Mouse (Mus musculus) adrenal gland, postnatal 36 days (tissue): Measurements from ENCODE around the gene Ndrg2. TPM values are rescaled to one million over a fixed set of nuclear protein-coding genes. Genes with fewer than 3 reads are reported as not detected.
"Not testable (repeated sequence)": the region's sequence is repeated elsewhere in the genome, so short reads cannot be mapped to it uniquely, and the experiment has no call there.

Source experiments
- DNase-seq, 2 experiments: peaks; one replicate each; pipeline ENCODE4 v3.0.0; 2021; ENCODE audit warnings: mixed read lengths in 1 of 2
- long read RNA-seq, 2 experiments: library from polyadenylated mRNA; stranded (forward); transcript quantifications; one replicate each; pipeline ENCODE4 v2.0.0; 2021; ENCODE audit warnings: borderline sequencing depth in 2 of 2
- total RNA-seq, 2 experiments: library from RNA; stranded (reverse); gene quantifications; 2 replicates each; pipeline ENCODE4 v1.2.3; 2021

Ndrg2 gene
- 100 to 1,000 TPM; 233 to 255 TPM for total RNA-seq
- long read RNA-seq, experiment 1, transcript Ndrg2-201 (16 exons, 2,099 nt): major isoform, 130 of 250 reads
- long read RNA-seq, experiment 1, transcript Ndrg2-202 (15 exons, 2,103 nt): minor isoform, 40 of 250 reads
- long read RNA-seq, experiment 1, partial matches to known transcripts: 18 of 250 reads
- long read RNA-seq, experiment 1, other reads (novel, unspliced or antisense): 62 of 250 reads
- long read RNA-seq, experiment 2, transcript Ndrg2-201 (16 exons, 2,099 nt): major isoform, 66 of 134 reads
- long read RNA-seq, experiment 2, transcript Ndrg2-202 (15 exons, 2,103 nt): minor isoform, 25 of 134 reads
- long read RNA-seq, experiment 2, partial matches to known transcripts: 21 of 134 reads
- long read RNA-seq, experiment 2, other reads (novel, unspliced or antisense): 22 of 134 reads

DNA sequence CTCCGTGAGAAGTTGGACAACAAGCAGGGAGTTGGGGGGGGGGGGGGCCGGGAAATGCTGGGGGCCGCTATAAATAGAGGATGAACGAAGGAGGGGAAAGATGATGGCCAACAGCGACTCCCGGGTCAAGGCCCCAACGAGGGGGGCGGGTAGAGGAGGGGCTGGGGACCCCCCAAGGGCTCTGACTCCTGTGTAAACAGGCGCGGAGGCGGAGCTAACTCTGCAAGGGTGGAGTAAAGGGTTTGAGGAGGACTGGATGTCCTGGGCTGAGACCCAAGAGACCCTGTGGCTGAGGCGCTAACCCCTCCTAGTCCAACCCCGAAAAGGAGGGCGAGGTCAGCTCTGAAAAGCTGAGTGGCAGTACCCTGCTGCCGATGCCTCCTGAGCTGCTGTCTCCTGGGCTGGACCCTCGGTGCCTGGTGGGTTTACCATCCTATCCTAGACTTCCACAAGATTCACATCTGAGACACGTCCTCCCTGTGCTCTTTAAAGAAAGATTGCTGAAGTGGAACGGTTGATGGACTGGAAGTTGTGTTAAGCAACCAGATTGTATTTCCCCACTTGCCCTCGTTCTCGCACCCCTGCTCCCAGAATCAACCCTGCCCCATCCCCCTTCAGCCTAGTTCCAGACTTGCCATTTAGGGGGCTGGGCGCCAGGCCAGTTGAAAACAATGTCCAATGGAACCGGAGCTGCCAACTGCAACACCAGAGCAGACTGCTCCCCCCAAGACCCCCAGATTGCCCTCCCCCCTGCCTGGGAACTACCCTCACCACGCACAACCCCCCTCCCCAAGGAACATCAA is at the start of gene Ndrg2:
Gene Ndrg2, minus strand, starts transcription at position 199 of the 803 bp plus-strand sequence.
- peak; percentile 74 to 87 for DNase-seq

DNA sequence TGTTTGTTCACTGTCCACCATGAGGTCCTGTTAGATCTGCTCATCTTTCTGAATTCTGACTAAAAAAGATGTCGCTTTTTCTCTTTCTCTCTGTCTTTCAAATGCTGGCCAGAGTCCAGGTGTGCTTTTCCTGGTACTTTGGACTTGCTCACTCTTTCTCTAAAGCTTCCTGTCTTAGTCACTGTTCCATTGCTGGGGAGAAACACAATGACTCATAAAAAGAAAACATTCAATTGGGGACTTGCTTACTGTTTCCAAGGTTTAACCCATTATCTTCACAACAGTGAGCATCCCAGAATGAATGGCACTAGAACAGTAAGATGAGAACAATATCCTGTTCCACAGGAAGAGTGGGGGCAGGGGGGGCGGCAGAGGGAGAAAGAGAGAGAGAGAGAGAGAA is 46.4 kb upstream of the Ndrg2 start:
- DNase-seq: peak in 1 of 2 experiments; percentile 6

DNA sequence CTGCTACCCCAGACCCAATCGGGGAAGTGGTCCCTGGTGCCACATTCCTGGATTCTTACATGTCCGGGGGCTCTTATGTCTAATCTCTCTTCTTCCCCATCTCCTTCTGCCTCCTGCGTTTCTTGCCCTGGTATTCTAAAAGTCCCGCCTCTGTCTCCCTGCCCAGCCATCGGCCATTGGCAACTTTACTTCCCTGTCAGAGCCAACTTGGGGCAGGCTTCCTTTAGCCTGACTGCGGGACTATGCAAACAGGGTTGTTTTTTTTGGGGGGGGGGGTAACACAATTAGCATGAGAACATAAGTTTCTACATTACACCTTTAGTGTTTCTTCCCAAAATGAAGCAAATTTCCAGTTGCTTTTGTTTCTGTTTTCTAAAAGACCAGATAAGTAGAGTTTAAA is 29.4 kb upstream of the Ndrg2 start:
- DNase-seq: no peak

DNA sequence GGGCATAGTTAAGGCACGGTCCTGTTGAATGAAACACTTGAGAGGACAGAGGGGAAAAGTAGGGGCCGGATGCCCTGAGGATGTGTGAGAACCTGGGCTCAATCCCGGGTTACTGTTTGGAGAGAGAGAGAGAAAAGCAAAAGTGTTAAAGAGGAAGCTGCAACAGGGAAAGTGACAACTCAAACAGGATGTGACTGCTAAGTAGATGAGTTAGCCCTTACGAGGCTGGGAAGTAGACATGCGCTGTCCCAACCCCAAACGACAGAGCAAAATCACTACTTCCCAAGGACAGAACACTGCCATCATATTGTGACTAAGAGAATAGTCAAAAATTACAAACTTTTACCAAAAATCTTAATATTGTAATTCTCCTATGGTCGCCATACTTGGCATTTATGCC is 28.3 kb upstream of the Ndrg2 start:
- no peak for DNase-seq

DNA sequence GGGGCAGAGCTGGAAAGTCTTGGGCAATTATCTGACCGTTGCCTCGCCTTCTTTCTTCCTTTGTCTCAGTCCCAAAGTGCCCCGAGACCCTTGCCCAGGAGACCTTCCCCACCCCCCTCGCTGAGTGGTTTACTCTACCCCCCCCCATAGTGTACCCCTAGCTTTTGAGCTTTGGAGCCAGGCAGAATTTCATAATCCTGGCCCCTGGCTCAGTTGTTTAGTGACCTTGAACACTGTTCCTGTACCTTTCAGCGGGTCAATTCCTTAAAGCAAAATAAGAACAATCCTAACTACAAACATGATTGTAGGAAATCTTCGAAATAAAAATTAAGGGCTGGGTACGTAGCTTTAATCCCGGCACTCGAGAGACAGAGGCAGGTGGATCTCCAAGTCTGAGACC is 27.6 kb upstream of the Ndrg2 start:
- peak in 1 of 2 experiments; percentile 35 for DNase-seq

DNA sequence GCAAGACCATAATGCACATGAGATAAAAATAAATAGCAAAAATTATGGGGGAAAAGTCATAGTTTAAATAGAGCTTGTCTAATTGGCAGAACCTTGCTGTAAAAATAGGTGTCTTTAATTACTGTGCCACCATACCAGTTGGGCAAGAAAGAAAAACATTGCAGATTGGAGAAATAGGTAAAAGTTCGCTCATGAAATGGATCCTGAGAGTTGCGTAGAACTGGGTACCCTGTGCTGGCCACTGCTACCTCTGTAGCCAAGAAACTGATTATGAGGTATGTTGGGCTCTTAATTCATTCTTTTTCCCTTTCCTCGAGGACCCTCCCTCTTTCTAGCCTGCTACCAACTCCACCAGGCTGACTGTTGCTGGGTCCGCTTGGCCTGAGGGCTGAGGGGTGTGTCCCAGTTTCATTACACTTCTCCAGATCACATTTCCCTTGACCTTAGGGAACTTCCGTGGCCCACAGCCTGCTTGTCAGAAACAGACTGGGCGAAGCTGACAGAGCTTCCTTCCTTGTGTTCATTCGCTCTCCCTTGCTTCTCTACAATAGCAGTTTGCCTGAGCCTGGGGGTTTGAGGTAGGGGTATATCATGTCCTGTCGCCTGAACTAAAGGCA is 27.1 kb upstream of the Ndrg2 start:
- DNase-seq: peak; percentile 61 to 65

DNA sequence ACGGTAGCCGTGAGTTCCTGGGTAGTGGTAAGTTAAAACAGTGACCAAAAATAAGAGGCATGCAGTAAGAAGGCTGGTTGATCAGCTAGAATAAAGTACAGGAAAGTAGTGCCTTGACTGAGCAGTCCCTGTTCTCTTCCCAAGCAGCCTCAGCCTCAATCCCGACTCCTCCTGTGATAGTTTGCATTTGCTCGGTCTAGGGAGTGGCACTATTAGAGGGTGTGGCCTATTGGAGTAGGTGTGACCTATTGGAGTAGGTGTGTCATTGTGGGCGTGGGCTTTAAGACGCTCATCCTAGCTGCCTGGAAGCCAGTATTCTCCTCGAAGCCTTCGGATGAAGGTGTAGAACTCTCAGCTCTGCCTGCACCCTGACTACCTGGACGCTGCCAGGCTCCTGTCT is 25.0 kb upstream of the Ndrg2 start:
- DNase-seq: no peak

DNA sequence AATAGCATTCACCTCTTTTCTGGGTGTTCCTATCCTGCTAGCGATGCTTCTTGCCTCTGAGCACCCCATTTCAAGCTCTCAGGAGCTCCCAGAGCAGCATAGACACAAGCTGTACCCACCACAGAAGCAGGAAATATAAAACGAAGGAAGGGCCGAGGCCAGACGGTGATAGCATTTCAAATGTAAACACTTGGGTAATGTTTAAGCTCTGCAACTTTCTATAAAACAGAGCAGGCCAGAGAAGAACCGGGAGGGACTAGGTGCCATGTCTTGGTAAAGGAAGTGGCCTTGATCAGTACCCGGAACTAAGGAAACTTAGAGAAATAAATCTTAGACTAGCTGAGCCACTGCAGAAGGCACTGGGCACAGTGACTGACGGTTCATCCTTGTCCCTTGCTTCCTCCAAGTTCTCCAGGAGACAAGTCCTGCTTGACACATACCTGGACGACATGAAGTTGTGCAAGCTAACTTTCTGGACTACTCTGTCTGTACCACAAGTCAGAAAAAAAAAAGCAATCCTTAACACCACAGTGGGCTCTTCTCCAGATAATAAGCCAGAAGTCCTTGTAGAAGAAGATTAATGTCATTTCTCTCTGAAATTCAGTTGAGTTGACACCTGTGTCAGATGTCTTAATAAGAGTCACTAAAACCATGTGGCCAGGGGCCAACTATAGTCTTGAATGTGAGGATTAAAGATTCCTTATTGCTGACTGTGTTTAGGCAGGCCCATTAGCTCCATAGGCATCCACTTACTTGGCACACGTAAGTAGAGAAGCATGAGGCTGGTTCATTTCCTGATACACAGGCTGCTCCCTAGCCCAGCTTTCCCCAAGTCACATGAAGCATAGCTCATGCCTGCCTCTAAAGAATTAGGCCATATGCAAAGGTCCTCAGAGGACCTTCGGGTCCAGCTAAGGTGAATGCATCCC is 18.4 kb upstream of the Ndrg2 start:
- no peak for DNase-seq

DNA sequence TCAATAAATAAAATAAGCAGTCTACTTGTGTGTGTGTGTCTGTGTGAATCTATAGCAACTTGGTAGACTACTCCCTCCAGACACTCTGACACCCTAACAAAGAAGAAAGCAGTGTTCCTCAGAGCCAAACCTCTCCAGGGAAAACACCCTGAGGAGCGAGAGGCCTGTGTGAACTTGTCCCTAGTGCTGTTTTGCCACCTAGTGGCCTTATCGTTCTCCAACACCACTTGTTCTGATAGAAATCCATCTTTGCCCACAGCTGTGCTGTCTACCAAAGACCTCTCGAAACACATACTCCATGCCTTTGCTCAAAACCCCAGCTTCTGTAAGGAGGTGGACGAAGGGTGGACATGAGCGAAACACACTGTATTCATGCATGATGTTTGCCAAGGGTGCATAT is 16.9 kb upstream of the Ndrg2 start:
- DNase-seq: peak; percentile 59 to 73

DNA sequence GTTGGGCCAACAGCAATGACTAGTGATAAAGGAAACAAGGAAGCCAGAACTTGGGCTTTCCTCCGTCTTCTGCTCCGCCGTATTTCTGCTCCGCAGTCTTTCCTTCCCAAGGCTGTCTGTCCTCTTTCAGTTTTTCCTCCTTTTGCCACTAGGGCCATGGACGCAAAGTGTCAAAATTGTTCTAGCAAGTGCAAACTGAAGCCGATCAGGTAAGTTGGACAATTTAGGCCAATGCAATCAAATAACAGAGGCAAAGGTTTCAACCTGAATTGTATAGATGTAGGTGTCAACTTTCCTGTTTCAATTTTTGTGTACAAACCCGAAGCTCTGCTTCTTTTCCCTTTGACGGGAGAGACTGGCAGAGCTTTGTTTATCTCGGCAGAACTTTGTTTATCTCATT is 16.0 kb upstream of the Ndrg2 start:
- no peak for DNase-seq

DNA sequence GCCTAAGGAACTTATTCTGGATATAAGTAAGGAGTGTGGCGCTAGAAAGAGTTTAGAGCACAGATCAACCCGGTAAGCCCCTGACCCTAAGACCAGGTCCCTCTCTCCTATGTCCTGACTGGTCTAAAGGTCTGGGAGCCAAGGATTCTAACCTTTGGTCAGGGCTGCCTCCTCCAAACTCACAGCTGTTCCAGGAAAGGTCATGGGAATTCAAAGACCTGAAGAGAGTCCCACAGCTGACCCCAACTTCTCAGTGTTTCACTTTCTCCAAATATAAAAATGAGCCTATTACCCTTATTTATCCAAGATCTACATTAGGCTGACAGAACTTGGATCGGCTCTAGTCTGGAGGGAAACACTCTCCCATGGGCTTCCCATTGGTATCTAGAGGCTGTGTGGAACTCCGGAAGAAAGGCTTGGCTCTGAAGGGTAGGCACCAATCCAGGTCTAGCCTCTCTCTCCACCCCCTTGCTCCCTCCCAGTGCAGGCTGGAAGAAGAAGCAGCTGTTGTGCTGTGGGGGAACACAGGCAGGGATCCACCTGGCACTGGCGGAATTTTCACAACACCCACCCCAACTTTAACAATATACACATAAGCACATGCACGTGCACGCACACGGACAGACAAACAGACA is 15.5 kb upstream of the Ndrg2 start:
- DNase-seq: peak; percentile 26 to 63

DNA sequence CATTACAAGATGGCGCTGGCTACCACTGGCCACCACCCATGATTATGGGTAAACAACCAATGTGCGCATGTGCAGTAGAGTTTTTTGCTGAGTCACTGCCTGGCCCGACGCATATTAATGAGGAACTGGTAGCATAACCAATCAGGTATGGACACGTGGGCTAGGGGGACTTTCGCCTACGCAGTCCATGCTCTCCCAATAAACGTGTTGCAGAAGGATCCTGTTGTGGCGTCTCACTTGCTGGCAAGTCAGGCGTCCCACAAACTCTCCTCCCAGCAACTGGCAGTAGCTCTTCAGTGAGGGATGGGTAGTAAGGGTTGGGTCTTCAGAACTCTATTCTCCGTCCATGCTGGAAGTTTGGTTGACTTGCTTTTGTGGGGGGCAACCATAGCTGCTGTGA is 13.0 kb upstream of the Ndrg2 start:
- not testable (repeated sequence) for DNase-seq

DNA sequence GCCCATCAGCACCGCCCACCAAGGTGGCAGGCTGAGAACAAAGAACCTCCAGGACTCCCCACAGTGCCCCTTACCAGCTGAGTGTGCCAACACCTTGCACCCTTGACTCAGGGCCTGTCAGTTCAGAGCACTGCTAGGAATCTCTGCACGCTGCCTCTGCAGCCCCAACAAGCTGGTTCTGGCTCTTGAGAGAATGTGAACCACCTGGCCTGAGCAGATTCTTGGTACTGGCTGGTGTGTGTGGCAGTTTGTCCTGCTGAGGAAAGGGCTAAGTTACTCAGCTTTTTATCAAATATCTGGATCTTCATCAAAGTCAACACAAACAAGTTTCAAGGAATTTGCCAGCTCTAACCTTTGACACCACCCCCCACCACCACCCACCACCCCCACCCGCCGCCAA is 9.5 kb upstream of the Ndrg2 start:
- no peak for DNase-seq

DNA sequence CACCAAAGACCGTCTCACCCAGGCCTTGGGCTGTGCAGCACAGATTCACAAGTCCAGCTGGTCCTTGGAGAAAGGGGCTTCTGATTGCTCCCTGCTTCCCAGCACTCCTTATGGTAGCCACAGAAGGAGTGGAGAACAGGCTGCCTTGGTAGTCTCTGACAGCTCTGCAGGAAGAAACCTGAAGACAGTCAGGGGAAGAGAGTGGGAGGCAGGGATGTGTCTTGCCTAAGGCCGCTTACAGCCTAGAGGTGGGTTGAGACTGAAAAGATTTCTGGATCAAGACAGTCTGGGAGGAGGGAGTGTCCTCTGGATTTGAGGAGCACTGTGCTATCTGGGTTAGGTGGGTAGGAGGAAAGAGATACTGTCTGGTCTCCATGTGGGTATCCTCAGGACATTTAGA is 9.0 kb upstream of the Ndrg2 start:
- no peak for DNase-seq

DNA sequence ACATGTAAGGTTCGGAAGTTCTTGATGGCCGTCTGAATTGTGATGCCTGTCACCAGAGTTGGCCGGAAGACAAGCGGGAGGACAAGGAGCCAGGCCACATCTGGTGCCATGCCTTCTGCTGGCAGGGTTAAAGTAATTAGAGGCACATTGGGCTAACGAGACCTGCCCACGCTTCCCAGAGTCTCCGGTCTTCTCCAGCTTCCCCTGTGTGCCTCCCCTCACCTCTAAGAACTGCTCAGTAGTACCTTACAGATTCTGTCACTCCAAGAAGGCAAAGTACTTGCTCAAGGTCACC is 8.6 kb upstream of the Ndrg2 start, which contains the start of gene Rnase13:
Gene Rnase13, minus strand, starts transcription at position 203 of the 295 bp plus-strand sequence.
- DNase-seq: no peak

DNA sequence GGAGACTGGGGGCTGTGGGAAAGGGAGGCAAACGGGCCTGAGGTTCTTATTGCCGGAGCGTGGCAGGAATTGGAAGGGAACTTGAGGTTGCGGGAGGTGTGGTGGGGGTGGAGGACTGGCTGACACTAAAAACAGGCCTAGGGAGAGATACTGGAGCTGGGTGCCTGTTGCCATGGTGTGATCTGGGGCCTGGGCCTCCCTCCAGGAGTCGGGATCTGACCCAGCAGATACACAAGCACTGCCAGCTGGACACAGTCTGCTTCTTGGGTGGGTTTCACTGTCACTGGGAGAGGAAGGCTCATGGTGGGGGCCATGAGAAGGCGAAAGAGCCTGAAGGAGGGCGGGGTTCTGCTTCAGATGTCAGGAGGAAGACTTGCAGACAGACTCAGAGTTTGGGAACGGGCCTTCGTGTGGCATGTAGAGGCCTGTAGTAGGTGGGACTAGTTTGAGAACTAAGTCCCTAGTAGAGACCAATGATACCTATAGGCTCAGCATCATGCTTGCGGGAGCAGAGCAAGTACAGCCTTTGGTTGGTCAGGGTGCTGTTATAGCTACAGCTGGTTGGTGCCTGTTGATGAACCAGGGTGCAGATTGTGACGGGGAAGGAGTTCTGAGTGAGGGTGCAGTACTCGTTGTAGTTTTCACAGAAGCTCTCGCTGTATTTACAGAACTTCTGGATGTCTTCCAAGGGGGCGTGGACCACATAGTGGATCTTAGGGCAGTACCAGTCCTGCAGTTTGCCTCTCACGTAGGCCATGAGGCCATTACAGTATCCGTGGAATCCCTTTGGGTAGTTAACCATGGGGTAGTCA is 8.0 kb upstream of the Ndrg2 start:
- DNase-seq: no peak

DNA sequence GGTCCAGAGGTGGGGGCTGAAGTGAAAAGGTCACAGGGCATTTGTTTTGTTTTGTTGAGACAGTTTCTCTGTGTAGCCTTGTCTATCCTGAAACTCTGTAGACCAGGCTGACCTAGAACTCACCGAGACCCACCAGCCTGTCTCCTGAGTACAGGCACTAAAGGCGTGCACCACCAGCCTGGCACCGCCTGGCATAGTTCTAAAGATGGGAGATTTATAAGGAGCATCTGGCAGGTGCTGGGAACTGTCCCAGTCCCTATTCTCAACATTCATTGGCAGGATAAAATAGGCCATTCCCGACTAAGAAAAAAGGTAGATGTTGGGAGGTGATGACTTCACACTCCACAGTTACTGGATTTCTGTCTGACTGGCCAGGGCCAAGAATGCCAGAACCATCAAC is 5.0 kb upstream of the Ndrg2 start:
- no peak for DNase-seq

DNA sequence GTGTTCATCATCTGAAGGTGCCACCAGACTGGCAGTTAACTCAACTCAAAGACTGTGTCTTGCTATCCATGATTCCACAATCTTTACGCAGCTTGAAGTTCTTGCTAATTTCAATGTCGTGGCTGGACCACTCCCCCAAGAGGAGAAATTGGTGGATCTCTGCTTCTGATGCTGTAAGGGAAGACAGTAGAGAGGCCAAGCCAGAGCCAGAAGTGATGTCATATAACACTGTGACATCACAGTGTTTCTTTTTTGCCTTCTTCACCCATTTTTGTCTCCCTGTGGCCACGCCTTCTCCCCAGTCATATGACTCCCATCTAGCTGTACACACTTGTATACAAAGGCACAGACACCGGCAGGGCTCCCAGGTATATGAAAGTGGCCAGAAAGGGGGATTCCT is 4.2 kb upstream of the Ndrg2 start, which contains the start of gene Tppp2:
Gene Tppp2, plus strand, starts transcription at position 301 of the 400 bp plus-strand sequence.
- no peak for DNase-seq

DNA sequence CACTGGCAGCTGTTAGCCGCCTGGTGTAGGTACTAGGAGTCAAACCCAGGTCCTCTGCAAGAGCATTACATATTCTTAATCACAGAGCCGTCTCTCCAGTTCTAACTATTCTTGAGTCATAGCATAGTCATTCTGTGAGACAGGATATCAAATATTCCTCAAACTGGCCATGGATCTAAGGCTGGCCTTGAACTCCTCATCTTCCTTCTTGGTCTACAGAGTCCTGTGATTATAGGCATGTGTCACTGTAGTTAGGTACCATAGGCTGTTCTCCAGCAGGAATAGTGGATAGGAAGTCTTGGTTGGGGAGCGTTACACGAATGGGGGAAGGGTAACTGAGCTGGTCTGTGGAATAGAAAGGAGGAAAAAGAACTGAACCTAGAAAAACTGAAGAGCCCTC is 2.6 kb upstream of the Ndrg2 start:
- no peak for DNase-seq

DNA sequence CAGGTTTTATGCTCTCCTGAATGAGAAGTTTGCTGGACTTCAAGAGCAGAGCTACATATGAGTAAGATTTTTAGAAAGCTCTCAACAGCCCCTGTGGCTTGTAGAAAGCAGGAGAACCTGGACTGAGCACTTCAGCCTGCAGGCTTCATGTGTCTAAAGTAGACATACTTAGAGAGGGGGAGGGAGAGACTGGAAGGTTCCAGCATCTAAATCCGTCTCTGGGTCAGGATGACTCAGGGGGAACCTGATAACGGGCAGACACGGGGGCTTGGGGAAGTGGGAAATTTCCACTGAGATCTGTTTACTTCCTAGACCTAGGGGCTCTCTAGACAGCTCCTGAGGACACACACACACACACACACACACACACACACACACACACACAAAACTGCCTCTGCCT is 1.1 kb upstream of the Ndrg2 start:
- peak; percentile 35 to 41 for DNase-seq
